Mouse (Mus musculus) cerebellum, adult 2 months (tissue): ENCODE measurements at regions not wholly inside any gene's neighbourhood (a gene's known extent, or its start where the extent isn't known, plus 50 kb on each side); places are given as distances from the start of the nearest gene placed in this dataset.

Experiments used
- DNase-seq, 2 experiments: peaks; one replicate each; pipeline ENCODE4 v3.0.0; 2021
- H3K27ac ChIP-seq: fragments of 200-500 bp; 2 replicates; pipeline ENCODE4 v1.5.1; 2012; ENCODE audit warnings: low read length, control low read depth, inconsistent platforms; ENCODE audit not compliant: insufficient read depth
- H3K27me3 ChIP-seq: fragments of 200-500 bp; 2 replicates; pipeline ENCODE4 v1.6.1; 2012; ENCODE audit warnings: inconsistent platforms, mild to moderate bottlenecking, low read length, moderate library complexity; ENCODE audit not compliant: control insufficient read depth, insufficient read depth
- H3K4me1 ChIP-seq: fragments of 200-500 bp; 2 replicates; pipeline ENCODE4 v1.6.1; 2011; ENCODE audit warnings: low read length; ENCODE audit not compliant: control insufficient read depth, insufficient read depth
- H3K4me3 ChIP-seq: fragments of 200-500 bp; replicated peaks from 2 replicates; pipeline ENCODE3; 2011; ENCODE audit warnings: mild to moderate bottlenecking, low read depth, low read length, control low read depth; ENCODE audit not compliant: insufficient read depth
- CTCF ChIP-seq: fragments of 200-500 bp; IDR thresholded peaks from 2 replicates; pipeline ENCODE4 v1.5.1; 2011; ENCODE audit warnings: low read depth, mild to moderate bottlenecking, control low read depth, low read length, moderate library complexity, borderline replicate concordance; ENCODE audit not compliant: insufficient read depth
- POLR2A ChIP-seq: fragments of 200-500 bp; IDR thresholded peaks from 2 replicates; pipeline ENCODE4 v1.6.1; 2011; ENCODE audit warnings: low read length, control low read depth, borderline replicate concordance; ENCODE audit not compliant: insufficient read depth
- WGBS: fragments of 180-500 bp; shearing (Covaris S2); methylation state at CpG from one replicate; pipeline ENCODE4 v1.1.7; 2018; 5-methylcytosine and 5-hydroxymethylcytosine counted together

DNA sequence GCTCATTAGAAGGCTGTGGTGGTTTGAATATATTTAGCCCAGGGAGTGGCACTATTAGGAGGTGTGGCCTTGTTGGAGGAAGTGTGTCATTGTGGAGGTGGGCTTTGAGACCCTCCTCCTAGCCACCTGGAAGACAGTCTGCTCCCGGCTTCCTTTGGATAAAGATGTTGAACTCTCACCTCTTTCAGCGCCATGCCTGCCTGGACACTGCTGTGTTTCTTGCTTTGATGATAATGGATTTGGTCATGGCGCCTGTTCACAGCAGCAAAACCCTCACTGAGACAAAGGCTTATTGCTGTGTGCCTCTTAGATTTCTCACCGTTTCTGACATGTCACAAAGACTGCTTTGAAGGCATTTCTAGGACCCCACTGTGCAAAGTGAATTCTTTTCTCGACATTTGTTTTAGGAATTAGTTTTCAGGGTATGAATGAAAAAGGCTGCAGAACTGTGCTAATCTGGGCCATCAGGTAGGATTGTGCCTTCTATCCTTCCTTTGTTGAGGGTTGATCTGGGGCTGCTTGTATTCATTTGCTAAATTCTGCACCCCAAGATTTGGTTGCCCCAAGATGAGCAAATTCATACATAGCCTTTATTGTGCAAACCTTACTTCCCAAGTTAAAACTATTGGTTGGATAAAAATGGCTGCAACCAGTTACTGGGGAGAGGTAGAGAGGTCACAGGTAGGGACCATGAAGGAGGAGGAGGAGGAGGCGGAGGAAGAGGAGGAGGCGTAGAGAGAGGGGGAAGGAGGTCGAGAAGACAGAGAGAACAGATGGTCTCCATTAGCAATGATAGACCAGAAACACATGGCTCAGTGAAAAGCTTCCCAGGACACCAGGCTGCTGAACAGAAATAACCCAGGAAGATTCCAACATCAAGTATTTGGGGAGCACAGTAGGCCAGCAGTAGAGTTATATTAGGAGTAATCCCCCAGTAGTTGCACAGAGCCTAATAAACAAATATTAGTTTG is 93.2 kb downstream of the Slc4a3 start:
- H3K4me3 ChIP-seq = no peak overlapping the region
- peaks cover 2% of the 10 kb centered on the region; the same call in 1 of the 2 replicates for H3K4me1 ChIP-seq
- DNase-seq = no peak
- TF ChIP-seq CTCF (no peak), POLR2A (no peak)
- H3K27ac ChIP-seq = no peak overlapping the region
- no peaks in the 10 kb centered on the region for H3K27me3 ChIP-seq
- WGBS = 39% methylated on average over 8 of the region's 8 CpGs

GRCm38 (mm10) chr1:75642496-75642895 is 96.4 kb downstream of the Slc4a3 start:
- TF ChIP-seq POLR2A = no peak
- WGBS = 77% methylated on average over 3 of the region's 3 CpGs

DNA sequence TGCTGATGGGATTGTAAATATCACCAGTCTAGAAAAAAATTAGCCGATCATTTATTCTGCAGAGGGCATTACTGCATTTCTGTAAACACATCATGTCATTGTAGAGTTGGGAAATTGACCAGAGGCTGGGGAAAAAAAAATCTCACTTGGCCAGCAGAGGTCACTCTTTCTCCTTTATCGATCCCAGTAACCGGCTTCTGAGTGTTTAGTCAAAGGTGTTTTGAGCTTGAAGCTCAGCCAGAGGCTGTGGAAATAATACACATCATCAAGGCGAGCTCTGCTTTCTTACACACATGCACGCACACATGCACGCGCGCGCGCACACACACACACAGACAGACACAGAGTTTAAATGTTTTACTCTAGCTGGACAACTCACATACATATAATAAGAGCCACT is 106.5 kb downstream of the Slc4a3 start:
- 18% methylated on average over 10 of the region's 10 CpGs for WGBS
- TF ChIP-seq CTCF (no peak; the same call in 1 of the 2 replicates), POLR2A (no peak)
- H3K27me3 ChIP-seq = no peaks in the 10 kb centered on the region
- no peak overlapping the region for H3K27ac ChIP-seq
- peak; percentile 58 to 59 for DNase-seq
- no peak overlapping the region for H3K4me3 ChIP-seq
- H3K4me1 ChIP-seq = no peaks in the 10 kb centered on the region

More at GRCm38 (mm10) chr1:75642496-75642895, 96.4 kb downstream of the Slc4a3 start:
- H3K4me3 ChIP-seq = no peak overlapping the region
- H3K27me3 ChIP-seq = no peaks in the 10 kb centered on the region
- no peak overlapping the region for H3K27ac ChIP-seq
- peaks cover 2% of the 10 kb centered on the region; the same call in 1 of the 2 replicates for H3K4me1 ChIP-seq
- no peak for DNase-seq

DNA sequence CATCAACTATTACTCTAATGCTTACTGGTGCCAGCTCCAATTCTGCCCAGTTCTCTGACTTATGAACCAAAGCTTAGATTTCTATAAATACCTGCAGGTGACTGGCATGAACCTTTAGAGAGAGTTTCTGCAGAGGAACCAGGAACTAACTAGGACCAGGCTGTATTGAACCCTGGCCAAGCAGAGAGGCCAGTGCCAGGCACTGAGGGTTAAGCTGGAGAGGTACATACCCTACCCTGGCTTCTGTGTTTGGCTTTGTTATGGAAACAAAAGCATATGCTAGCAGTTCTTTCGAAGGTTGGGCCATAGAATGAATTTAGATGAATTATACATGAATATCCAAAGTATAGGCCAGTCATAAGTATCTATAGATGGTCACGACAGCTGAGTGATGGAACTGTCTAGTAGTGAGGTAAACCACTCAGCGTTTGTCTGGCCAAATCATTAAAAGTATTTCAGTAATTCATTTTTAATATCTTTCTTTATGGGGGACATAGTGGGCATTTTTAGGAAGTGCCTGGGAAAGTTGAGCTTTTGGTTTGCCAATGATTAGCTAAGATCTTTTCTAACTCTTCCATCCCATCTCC is 107.0 kb downstream of the Slc4a3 start:
- peak in 1 of 2 experiments; percentile 10 for DNase-seq
- H3K4me1 ChIP-seq = no peaks in the 10 kb centered on the region
- H3K27me3 ChIP-seq = no peaks in the 10 kb centered on the region
- H3K4me3 ChIP-seq = no peak overlapping the region
- no peak overlapping the region for H3K27ac ChIP-seq
- 41% methylated on average over 3 of the region's 3 CpGs for WGBS
- TF ChIP-seq CTCF = no peak

- TF ChIP-seq POLR2A (no peak), CTCF (peak; percentile 76)
- Histone ChIP-seq H3K27me3 (no peaks in the 10 kb centered on the region), H3K4me3 (peak overlapping the region; percentile 61), H3K27ac (no peak overlapping the region), H3K4me1 (no peaks in the 10 kb centered on the region)
- peak; percentile 66 to 74 for DNase-seq
- WGBS = 2% methylated on average over 9 of the region's 9 CpGs
Measured at GRCm38 (mm10) chr1:75653671-75654076, 107.6 kb downstream of the Slc4a3 start.

DNA sequence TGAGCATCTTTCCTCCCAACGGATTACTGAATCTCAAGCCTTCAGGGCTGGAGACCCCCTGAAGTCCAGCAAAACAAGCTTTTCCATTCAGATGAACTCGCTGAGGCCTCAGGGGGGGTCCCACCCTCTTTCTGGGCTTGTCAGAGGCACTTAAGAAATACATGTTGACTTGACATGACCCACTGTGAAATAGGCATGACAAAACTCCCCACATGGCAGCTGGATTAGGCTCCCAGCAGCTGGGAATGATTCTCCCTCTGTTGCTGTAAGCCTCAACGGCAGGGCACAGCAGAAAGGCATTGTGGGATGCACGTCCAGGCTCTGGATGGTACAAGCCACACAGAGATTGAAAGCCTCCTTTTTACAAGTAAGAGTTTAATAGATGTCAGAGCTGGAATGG is 110.5 kb downstream of the Slc4a3 start:
- no peaks in the 10 kb centered on the region for H3K4me1 ChIP-seq
- DNase-seq = no peak
- no peak for TF ChIP-seq POLR2A
- H3K27me3 ChIP-seq = no peaks in the 10 kb centered on the region; the same call in 1 of the 2 replicates
- no peak overlapping the region for H3K27ac ChIP-seq
- no peak overlapping the region for H3K4me3 ChIP-seq
- 56% methylated on average over 4 of the region's 4 CpGs for whole genome bisulfite sequencing

DNA sequence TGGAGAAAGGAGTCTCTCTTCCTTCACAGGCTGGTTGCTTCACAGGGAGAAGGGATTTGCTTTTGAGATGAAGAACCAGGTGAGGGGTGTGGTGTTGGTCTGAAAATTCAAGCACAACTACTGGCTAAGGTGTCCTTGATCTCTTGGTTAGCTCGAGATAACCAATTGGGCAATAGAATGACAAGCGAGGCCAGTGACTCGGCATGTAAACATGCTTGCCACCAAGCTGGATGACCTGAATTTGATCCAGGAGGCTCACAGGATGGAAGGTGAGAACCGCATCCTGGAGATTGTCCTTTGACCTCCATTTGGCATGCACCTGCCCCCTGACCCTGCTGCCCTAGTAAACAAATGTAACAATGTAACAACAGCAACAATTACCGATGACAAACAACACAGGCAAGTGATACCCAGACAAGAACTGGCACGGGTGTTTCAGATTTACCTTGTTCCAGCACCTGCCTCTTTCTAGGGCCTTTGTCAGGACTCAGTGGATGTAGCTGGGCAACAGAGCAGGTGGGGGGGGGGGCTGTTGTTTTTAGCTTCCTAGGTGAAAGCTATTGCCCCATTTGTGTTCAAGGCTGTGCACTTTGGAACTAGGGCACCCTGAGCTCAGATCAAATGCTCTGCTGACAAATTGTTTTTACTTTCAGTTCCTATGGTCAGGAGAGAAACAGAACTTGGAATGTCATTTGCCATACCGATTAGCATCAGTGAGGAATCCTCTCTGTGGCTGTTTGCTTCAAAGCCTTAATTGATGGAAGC is 114.5 kb downstream of the Slc4a3 start:
- TF ChIP-seq CTCF = no peak
- no peak for TF ChIP-seq POLR2A
- H3K4me1 ChIP-seq = no peaks in the 10 kb centered on the region
- no peak overlapping the region for H3K27ac ChIP-seq
- no peak for DNase-seq
- H3K4me3 ChIP-seq = no peak overlapping the region
- no peaks in the 10 kb centered on the region; the same call in 1 of the 2 replicates for H3K27me3 ChIP-seq
- 86% methylated on average over 7 of the region's 7 CpGs for WGBS
